Mouse (Mus musculus) lung, postnatal 0 days (tissue): ENCODE data around the gene Clec2d.
A peak's percentile ranks its signal among the peaks of the same experiment; 100 is the strongest.

Source experiments
- CTCF ChIP-seq: IDR thresholded peaks from 2 replicates; pipeline ENCODE4 v1.5.1; 2016; ENCODE audit warnings: antibody characterized with exemption, mild to moderate bottlenecking
- EP300 ChIP-seq: IDR thresholded peaks from 2 replicates; pipeline ENCODE4 v1.6.1; 2016; ENCODE audit warnings: antibody characterized with exemption, mild to moderate bottlenecking, control low read depth

- TF ChIP-seq CTCF (no peak), EP300 (peak; percentile 98)
Observed at GRCm38 (mm10) chr6:129229774-129230578, 49.6 kb downstream of the Clec2d start.
